Mouse (Mus musculus) mouse trophoblast stem cell (cell line): ENCODE results near the gene Ubqln3.

Experiments
- in situ Hi-C, 2 experiments: fragments of 300-500 bp; cut with MseI, MboI; formaldehyde crosslinking; loops; 2 replicates in 1 of 2; 3 replicates in 1 of 2; pipeline ENCODE4 v1.15.1; 2025

Ubqln3 gene

DNA sequence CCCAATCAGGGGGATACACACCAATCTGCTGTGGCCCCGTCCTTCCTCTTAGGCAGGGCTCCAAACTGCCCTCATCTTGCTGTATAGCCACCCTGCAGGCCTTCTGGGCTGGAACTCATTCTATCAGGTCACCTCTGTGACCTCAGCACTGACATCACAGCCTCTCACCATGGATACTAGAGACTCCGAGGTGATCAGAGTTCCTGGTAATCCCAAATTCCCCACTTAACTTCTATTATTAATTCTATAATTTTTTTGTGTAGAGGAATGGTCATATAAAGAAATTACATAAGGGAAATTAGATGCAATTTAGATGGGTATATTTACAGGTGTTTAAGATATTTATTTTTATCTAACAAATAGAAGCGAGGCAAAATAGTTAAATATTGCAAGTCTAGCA is at the start of gene Ubqln3:
Gene Ubqln3, minus strand, starts transcription at position 101 of the 400 bp plus-strand sequence.
- in situ Hi-C loops: no loop called here

GRCm38 (mm10) chr7:104191275-104191674 is 48.2 kb upstream of the Ubqln3 start:
- in situ Hi-C loops: no loop called here

- in situ Hi-C loops: no loop called here
Observed at GRCm38 (mm10) chr7:104183292-104183691, 40.2 kb upstream of the Ubqln3 start, which contains the start of gene Olfr648. TSS of gene Olfr648 (minus strand) at chr7:104183392.

- in situ Hi-C loops: no loop called here
Observed at GRCm38 (mm10) chr7:104179074-104179473, 36.0 kb upstream of the Ubqln3 start.

DNA sequence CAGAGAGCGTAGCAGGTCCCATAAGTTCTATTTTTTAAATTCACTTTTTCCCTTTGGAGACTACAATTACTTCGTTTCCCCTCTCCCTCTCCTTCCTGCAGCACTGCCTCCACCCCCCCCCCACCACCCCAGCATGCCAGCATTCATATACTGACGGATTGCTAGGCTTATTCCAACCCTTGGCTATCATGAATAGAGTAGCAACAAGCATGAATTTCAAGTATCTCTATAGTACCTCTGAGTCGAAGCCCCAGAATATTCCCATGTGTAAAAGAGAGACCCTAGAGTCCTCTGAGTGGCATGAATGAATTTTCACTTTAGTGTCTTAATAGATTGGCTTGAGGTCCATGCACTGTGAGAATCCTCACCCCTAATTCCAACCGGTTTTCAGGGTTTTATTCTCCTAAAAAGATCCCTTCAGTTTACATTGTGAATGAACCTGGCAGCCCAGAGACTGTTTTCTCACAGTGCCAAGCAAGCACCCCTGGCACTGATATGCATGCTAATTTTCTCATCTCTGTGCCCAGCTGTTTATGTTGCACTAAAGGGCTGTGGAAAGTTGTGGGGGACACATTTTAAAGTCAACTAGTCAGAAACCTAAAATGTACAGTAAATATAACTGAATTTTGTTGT is 35.5 kb upstream of the Ubqln3 start:
- in situ Hi-C loops: no loop called here

DNA sequence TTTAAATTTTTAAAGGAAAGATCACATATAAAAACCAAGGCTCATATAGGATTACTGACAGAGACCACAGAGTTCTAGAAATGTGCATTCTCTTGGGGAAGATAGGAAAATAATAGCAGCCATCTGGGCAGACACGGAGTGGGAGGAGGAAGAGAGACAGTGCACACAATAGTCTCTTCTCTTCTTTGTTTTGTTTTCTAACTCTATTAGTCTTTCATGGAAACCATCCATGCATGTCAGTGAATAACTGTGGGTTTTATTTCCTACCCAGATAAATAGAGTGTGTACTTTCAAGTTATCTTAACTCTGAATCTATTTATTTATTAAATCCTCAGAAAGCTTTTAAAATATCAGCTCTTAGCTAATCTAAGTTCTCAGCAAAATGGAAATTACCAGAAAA is 32.0 kb upstream of the Ubqln3 start:
- in situ Hi-C loops: no loop called here

GRCm38 (mm10) chr7:104169634-104170204 is 26.6 kb upstream of the Ubqln3 start:
- in situ Hi-C loops: no loop called here

DNA sequence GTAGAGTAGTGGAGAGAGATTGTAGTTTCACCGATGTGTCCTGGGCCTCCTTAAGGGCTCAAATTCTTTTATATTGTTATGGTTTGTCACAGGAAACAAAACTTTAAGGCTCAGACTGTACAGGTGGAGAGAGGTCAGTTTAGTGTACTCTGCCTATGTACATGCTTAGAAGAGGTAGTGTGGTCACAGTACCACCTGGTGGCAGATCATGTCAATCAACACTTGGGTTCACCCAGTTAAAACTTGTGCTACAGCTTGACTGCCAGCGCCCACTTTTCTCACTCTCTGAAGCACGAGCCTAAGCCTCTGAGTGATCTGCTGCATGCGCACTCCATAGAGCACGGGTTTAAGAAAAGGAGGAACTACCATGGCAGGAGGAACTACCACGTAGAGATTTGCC is 24.0 kb upstream of the Ubqln3 start:
- in situ Hi-C loops: no loop called here

DNA sequence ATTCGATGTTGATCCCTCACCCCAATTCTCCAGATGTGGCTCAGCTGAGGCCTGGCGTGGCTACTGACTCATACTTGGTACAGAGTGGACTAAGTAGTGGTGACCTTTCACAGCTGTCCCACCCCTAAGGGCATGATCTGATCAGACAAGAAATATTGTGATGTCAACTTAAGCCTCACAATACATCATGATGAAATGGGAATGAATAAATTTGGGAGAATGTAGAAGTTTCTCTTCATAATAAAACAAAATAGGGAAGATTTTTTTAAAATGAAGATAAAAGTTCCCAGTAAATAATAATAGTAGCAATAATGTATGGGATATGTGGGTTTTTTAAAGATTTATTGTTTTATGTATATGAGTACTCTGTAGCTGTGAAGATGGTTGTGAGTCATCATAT is 7.4 kb upstream of the Ubqln3 start, which contains the start of gene Ubqlnl:
Gene Ubqlnl, minus strand, starts transcription at position 101 of the 400 bp plus-strand sequence.
- in situ Hi-C loops: no loop called here

- in situ Hi-C loops: no loop called here
Observed at GRCm38 (mm10) chr7:104137305-104137704, 5.8 kb downstream of the Ubqln3 start, which contains the start of gene Olfr643. TSS of gene Olfr643 (minus strand) at chr7:104137405.

- in situ Hi-C loops: no loop called here
Observed at GRCm38 (mm10) chr7:104129726-104130125, 13.4 kb downstream of the Ubqln3 start, which contains the start of gene Ubqln5. TSS of gene Ubqln5 (minus strand) at chr7:104129826.

- in situ Hi-C loops: no loop called here
Observed at GRCm38 (mm10) chr7:104104757-104104972, 38.4 kb downstream of the Ubqln3 start, which contains the start of gene Olfr646. TSS of gene Olfr646 (plus strand) at chr7:104104873.

DNA sequence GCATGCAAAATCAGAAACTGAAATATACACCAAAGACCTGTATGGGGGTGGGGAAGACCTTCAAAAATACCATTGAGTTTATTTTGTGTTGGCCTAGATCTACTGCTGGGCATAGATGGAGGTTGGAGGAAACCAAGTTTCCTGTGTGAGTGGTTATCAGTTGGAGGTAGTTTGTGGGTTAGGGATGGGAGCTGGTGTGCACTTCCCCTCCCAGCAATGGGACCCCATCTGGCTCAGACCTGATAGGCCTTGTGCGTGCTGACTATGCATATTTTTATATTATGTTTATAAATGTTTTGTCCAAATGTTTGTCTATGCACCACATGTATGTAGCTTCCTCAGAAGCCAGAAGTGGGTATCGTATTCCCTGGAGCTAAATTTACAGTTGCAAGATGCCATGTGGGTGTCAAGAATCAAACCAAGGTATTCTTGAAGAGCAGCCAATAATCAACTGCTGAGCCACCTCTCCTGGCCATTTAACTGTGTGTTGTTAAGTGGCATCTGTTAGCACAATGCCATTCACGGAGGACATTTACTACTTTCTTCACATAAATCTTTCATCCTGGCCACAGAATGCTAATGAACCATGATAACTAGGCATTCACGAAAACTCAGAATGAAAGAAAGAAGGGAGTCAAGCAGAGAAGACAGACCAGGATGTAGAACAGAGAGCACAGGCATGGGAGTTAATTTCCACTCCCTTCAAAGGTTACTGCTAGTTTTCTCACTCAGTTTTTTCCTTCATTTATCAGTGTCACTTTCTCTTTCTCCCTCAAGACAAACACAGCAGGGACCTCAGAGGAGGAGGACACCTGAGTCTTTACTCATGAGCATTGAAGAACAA is 38.9 kb downstream of the Ubqln3 start:
- in situ Hi-C loops: no loop called here
